ENCODE assay signal across 15 mouse cellular contexts in genomic region chr2:5147907-5148306, GRCm38 (mm10). TPM values are rescaled to one million over a fixed set of nuclear protein-coding genes. Genes with fewer than 3 reads are reported as not detected.
"Had no signal": no experiment of that assay in that cellular context is flagged by ENCODE, and none has a peak within 500 bp of the region (broad histone marks: within the 10 kb centered on the region; RNA-seq: fewer than 3 reads in every experiment).

No protein-coding gene starts in this region.

- H3K4me1 ChIP-seq: limb, embryonic 15.5 days; midbrain, embryonic 10.5 days; midbrain, embryonic 15.5 days; neural tube, embryonic 13.5 days had no signal

- H3K4me3 ChIP-seq: limb, embryonic 15.5 days; midbrain, embryonic 10.5 days; midbrain, embryonic 15.5 days; neural tube, embryonic 13.5 days had no signal

- ATAC-seq: intestine, embryonic 16.5 days; midbrain, embryonic 15.5 days had no signal

- H3K9ac ChIP-seq: hindbrain, embryonic 14.5 days; limb, embryonic 15.5 days; liver, embryonic 14.5 days; midbrain, embryonic 15.5 days; neural tube, embryonic 13.5 days had no signal

- H3K36me3 ChIP-seq: limb, embryonic 15.5 days; midbrain, embryonic 10.5 days; midbrain, embryonic 15.5 days; neural tube, embryonic 13.5 days had no signal

- DNase-seq: kidney, adult 9 months; kidney, postnatal 4 days; retina, postnatal 1 day; right cerebral cortex, postnatal 4 days; thymus, adult 18-20 months; thymus, postnatal 14 days had no signal

- H3K9me3 ChIP-seq: limb, embryonic 15.5 days; midbrain, embryonic 10.5 days; midbrain, embryonic 15.5 days; neural tube, embryonic 13.5 days had no signal

- H3K27me3 ChIP-seq: limb, embryonic 15.5 days; midbrain, embryonic 15.5 days; neural tube, embryonic 13.5 days had no signal

- H3K27ac ChIP-seq: hindbrain, embryonic 14.5 days; kidney, postnatal 0 days; limb, embryonic 15.5 days; liver, embryonic 14.5 days; midbrain, embryonic 10.5 days; midbrain, embryonic 15.5 days; neural tube, embryonic 13.5 days had no signal

- H3K4me2 ChIP-seq: hindbrain, embryonic 14.5 days; limb, embryonic 15.5 days; midbrain, embryonic 15.5 days; neural tube, embryonic 13.5 days had no signal

RNA-seq across cellular contexts. Expression of gene Ccdc3, which starts 10.3 kb away (rescaled TPM):
- total RNA-seq: megakaryocyte, adult 5-6 weeks had no signal
